Mouse (Mus musculus): Measurements from ENCODE around the gene Olfr90. TPM values are rescaled to one million over a fixed set of nuclear protein-coding genes. Genes with fewer than 3 reads are reported as not detected.

Olfr90 gene
- total RNA-seq, 2 experiments from 2014 or later = not detected

- intact Hi-C loops (cut with DNase I) = no loop called here
- no peak for DNase-seq
Measured at GRCm38 (mm10) chr17:37063063-37063462, 25.2 kb downstream of the Olfr90 start.

DNA sequence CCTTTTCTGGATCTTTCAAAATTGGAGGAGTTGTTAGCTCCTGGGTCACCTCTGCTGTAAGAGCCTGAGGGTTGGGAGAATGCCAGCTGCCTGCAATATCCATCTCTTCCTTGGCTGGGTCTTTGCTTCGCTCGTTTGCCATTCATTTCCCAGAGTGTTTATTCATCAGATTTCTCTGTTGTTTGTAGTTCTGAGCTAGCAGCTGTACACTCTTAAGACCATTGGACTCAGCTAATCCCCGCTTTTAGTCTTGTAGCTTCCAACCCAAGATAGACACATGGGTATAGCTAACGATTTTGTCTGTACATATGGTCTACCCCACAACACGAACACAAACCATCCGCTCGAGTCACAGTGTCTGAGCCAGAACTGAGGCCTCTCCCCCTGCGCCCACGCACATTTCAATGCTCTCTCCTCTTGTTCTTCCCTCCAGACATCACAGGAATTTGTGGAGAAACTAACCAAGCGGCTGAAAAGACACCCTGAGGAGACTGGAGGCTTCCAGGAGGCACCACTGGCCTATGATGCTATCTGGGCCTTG is 26.1 kb downstream of the Olfr90 start:
- intact Hi-C loops (cut with DNase I) = no loop called here
- no peak for DNase-seq

GRCm38 (mm10) chr17:37061435-37061834 is 26.9 kb downstream of the Olfr90 start:
- no peak for DNase-seq
- intact Hi-C loops (cut with DNase I) = no loop called here

DNA sequence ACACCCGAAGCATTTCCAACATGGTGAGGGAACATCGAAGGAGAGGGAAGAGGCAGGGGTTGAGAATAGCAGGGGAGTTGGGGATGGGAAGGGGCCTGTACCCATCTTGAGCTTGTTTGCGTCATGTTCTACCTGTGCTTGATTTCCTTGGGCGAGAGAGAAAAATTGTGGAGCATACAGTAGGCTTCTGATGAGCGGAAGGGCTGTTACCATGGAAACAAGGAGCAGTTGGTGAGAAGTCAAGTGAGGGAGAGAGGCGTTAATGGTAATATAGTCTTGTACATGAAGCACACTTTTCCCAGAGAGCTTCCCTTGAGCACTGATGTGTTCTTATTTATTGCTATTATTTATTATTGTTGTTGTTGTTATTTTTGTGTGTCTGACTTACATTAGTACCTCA is 31.3 kb downstream of the Olfr90 start:
- intact Hi-C loops (cut with DNase I) = no loop called here
- no peak for DNase-seq

DNA sequence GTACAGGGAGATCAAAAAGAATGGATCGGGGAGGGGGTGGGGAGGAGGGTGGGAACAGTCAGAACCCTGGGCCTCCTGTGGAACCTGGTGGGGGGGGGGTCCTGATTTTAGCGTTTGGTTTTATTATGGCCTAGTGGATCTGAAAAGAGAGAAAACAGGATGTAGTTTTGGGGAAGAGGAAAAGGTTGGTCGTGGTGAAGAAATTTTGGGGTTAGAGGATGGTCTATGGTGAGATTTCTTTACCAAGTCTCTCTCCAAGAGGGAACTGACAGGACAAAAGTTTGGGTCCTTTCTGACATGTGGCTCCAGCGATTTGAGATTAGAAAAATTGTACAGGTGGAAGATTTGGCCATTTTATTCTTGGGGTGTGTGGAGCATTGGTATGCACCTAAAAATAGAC is 36.6 kb downstream of the Olfr90 start:
- intact Hi-C loops (cut with DNase I) = no loop called here

DNA sequence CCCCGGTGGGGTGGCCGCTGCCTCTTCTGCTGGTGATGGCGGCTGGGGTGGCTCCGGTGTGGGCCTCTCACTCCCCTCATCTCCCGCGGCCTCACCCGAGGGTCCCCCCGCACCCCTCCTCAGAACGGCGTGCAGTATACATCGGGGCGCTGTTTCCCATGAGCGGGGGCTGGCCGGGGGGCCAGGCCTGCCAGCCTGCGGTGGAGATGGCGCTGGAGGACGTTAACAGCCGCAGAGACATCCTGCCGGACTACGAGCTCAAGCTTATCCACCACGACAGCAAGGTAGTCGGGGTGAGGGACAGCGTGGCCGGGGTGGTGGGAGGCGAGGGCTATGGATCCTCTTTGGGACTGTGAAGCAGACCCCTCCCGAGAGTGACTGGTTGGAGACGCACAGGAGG is 37.4 kb downstream of the Olfr90 start:
- no peak for DNase-seq
- intact Hi-C loops (cut with DNase I) = no loop called here

More for the DNA sequence above, 36.6 kb downstream of the Olfr90 start:
- no peak for DNase-seq

GRCm38 (mm10) chr17:37050399-37050798 is 37.9 kb downstream of the Olfr90 start:
- peak; percentile 77 to 80 for DNase-seq
- intact Hi-C loops (cut with DNase I) = no loop called here

GRCm38 (mm10) chr17:37049570-37050310 is 38.6 kb downstream of the Olfr90 start:
- peak; percentile 66 to 80 for DNase-seq
- intact Hi-C loops (cut with DNase I) = loop anchor here (5.0 kb wide), 2 partner anchors 152 to 207 kb away; partner anchors contain the start of gene Trim31

GRCm38 (mm10) chr17:37048383-37048782 is 39.9 kb downstream of the Olfr90 start:
- intact Hi-C loops (cut with DNase I) = loop anchor here (5.0 kb wide), 2 partner anchors 151 to 206 kb away; partner anchors contain the start of gene Trim31
- DNase-seq = no peak

DNA sequence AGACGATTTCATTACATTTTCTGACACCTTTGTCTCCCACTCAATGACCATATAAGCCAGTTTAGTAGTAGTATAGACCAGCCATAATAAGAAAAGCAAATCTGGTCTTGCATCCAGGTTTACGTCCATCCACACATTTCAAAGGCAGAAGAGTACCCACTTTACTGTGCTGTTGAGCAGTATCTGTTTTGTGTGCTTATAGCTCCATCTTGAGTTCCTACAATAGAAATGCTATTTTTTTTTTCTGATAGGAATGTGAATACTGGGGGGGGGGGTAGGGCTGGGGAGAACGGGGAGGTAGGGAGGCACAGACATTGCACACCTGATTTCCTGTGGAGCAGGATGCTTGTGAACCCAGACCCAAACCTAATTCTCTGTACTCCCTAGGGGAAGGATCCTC is 40.3 kb downstream of the Olfr90 start:
- intact Hi-C loops (cut with DNase I) = loop anchor here (2.0 to 5.0 kb wide), 4 partner anchors 45 to 206 kb away; partner anchors contain the start of gene Trim31
- DNase-seq = no peak

DNA sequence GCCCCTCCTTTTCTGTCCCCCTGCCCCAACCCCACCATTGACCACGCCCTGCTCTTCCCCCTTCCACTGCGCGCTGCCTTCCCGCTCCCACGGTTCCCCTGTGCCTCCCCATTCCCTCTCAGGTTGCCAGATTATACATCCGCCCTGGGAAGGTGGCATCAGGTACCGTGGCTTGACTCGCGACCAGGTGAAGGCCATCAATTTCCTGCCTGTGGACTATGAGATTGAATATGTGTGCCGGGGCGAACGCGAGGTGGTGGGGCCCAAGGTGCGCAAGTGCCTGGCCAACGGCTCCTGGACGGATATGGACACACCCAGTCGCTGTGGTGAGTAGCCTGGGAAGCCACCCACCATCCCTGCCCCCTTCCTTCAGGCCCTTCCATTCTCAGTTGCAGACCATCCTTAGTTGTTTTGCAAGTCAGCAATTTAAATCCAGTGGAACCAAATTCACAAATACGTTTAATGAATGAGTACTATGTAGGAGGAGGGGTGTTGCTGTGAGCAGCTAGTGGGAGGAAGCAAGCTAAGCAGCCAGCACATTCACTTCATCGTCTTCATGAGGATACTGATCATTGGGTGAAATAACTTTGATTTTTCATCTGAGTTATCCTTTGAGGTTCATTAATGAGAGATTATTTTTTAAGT is 40.8 kb downstream of the Olfr90 start:
- intact Hi-C loops (cut with DNase I) = loop anchor here (2.0 to 5.0 kb wide), 4 partner anchors 45 to 205 kb away; partner anchors contain the start of gene Trim31
- DNase-seq = no peak

- DNase-seq = peak in 1 of 2 experiments; percentile 54
- intact Hi-C loops (cut with DNase I) = loop anchor here (2.0 to 5.0 kb wide), 4 partner anchors 44 to 204 kb away; partner anchors contain the start of gene Trim31
Measured at GRCm38 (mm10) chr17:37046312-37047112, 41.8 kb downstream of the Olfr90 start.

DNA sequence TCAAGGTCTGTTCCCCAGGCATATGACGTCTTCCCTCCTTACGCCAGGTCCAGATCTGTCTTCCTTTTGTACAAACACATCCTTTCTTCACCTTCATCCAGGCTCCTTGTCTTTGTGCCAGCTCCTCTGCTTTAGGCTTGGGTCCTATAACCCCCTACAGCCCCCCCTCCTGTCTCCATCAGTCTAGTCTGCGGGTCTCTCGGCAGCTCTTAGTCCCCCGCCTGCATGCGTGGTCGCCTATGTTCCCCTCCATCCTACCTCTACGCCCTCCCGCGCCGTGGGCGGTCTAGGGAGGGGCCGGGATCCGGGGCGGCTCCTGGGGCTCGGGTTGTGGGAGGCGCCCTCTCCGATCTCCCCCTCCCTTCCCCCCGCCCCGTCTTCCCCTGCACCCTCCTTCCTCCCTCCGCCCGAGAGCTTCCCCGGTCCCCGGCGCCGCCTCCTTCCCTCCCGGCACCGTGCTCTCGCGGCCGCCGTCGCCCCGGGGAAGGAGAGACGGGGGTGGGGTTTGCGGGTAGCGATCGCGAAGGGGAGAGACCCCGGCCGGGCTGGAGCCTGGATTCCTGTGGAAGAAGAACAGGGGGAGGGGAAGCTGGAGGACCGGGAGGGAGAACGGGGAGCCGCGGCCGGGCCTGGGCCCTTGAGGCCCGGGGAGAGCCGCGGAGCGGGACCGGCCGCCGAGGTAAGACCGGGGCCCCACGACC is 42.5 kb downstream of the Olfr90 start, which contains the start of gene Gabbr1:
Gene Gabbr1 (plus strand): TSS at position 356 of the 701 bp plus-strand sequence.
- intact Hi-C loops (cut with DNase I) = loop anchor here (2.0 to 5.0 kb wide), 5 partner anchors 43 to 203 kb away; partner anchors contain the start of genes Trim31, Znrd1 and Znrd1as
- DNase-seq = peak; percentile 75 to 84

- DNase-seq = no peak
- intact Hi-C loops (cut with DNase I) = loop anchor here (2.0 to 5.0 kb wide), 3 partner anchors 86 to 202 kb away; partner anchors contain the start of genes Trim31, Znrd1 and Znrd1as
Measured at GRCm38 (mm10) chr17:37044651-37045244, 43.6 kb downstream of the Olfr90 start.

DNA sequence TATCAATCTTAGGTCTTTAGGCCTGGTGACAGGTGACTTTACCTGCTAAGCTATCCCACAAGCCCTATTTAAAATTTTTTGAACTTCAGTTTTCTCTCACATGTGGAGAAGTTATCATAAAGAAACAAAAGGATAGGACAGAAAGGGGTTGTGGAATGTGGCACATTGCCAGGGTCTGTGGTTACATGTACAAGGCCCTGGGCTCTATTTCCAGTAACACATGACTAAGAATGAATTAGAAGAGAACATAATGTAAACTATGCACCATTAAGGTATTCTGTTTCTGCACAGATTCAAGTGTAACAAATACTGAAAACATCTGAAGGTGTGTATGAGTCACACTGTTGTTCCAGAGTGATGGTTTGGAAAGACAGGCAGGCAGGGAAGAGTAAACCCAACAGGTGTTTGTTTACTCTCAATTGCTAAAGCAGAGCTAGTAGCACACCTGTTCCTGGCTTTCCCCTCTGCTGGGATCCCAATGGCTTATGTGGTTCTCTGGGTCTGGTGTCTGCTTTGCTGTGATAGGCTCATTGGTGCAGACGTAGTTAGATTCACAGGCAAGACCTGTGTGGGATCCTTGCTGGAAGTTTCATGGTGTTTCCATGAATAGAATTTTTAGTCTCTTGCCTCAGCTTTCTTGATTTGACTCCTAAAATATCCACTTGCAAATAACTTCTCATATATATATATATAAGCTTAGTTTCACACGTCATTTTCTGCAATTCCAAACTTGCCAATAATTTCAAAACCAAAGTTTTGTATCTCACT is 49.0 kb downstream of the Olfr90 start:
- intact Hi-C loops (cut with DNase I) = no loop called here
- DNase-seq = no peak
